Mouse (Mus musculus): ENCODE measurements around the gene Gm20604. TPM values are rescaled to one million over a fixed set of nuclear protein-coding genes. Genes with fewer than 3 reads are reported as not detected.

The Gm20604 gene
- 5.6 TPM for total RNA-seq (2023)

DNA sequence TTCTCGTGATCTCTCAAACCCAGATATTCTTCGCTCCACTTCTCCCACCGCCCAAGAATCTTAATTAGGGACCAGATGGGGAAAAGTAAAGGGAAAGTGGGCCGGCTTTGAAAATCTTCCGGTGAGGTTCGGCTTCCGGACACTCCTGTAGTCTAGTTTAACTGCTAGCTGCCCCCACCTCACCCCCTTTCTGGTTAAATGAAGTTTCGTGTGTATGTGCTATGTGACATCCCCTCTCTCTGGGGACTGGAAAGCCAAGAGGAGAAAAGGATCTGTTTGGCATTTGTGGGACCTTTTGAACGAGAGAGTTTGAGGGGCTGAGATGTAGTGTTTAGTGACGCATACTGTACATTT, at the start of gene Gm20604:
Gene Gm20604, minus strand, starts transcription at position 270 of the 354 bp plus-strand sequence.

DNA sequence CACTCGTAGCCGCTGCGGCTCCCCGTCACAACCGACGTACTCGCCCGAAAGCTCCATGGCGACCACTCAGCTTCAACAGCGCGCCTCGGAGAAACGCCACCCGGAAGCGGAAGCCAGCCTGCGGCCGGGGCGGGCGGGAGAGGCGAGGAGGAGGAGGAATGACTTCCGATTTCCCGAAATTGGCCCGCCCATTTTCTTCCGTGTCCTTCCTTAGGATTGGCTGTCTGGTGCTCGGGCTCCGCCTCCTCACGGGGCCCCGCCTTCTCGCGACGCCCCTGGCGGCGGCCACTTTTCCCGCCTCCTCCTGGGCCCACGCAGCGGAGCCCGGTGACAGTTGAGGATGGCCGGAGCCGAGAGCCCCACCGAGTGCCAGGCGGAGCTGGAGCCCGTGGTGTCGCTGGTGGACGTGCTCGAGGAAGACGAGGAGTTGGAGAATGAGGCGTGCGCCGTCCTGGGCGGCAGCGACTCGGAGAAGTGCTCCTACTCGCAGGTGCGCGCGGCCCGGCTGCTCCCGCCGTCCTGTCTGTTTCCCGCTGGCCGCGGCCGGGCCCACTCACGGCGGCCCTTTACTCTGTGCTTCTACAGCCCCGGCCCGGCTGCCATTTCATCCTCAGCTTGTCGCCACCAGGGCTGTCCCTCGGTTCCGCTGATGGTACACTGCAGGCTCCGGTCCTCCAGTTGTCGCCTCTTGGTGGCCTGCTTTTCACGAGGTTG, 626 bp downstream of the Gm20604 start, which contains the start of the genes Gm28051, Gon7 and Ubr7:
Gene Gm28051, minus strand, starts transcription at position 77 of the 714 bp plus-strand sequence.
Gene Gon7, minus strand, starts transcription at position 115 of the 714 bp plus-strand sequence.
Gene Ubr7, plus strand, starts transcription at position 279 of the 714 bp plus-strand sequence.

DNA sequence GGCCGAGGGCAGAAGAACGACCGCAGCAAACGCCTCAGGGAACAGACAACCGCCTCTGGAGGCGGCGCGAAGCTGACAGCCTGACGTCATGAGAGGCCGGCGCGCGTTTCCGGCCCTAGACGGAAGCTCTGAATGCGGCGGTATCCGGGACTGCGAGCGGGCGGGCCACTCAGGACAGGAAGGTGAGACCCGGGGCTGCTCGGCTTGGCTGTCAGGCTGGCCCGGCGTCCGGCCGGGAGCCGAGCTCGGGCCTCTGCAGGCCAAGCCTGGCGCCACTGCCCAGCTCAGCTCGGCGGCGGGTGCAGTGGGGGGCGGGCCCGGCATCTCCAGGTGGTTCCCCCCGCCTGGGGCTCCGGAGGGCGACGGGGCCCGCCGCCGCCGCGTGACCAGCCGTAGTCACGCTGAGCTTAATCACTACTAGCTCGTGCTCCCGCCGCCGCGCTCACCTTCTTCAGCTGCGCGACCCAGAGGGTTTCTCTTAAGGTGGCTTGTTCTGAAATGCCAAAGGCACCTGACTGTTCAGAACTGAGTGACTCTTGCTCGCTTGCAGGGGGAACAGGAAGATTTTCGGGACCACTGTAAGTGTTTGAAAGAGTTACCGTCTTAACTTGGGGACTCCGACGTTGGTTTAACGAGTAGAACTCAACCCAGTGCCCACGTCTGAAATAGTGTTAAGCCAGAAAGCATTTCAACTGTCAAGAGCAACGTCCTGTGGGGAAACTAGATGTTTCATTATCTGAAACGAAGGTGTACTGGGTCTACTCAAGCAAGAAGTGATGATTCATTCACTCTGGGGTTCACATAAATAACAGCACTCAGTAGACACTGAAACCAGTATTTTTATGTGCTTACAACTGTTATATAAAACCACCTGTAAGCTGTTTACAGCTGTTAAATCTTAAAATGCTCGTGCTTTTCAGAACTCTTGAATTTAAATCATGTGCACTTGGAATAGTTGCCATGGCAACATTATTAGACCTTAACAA, 14.6 kb downstream of the Gm20604 start, which contains the start of the genes Moap1 and Tmem251:
Gene Moap1, minus strand, starts transcription at position 73 of the 986 bp plus-strand sequence.
Gene Tmem251, plus strand, starts transcription at position 174 of the 986 bp plus-strand sequence.

DNA sequence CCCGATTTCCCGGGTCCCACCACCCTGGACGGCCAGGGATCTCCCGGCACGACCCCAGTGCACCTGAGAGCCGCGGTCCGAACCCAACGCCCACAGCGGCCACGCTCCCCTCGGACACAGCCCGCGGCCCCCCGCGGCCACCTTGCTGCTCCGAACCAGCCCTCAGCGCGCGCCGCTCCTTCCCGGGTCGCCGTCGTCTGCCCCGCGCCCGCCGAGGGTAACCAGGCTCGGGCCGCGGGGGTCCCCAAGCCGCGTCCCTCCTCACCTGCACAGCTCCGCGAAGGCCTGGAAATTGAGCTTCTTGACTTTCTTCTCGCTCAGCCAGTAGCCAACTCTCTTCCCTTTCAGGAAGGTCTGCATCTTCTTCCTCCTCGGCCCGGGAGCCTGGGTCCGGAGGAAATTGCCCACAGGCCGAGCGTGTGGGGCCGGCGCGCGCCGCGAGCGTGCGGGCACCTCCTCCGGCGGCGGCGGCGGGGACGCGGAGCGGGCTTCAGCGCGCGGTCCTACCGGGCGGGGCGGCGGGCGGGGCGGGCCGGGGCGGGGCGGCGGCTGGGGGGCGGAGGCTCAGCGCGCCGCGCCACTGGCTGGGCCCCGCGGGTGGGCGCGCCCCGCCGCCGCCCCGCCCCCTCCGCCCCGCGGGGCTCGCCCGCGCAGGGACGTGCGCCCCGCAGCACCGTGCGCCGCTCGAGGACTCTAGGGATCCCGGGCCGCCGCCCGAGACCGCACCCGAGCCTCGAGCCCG, 53.8 kb downstream of the Gm20604 start, which contains the start of gene Itpk1:
Gene Itpk1, minus strand, starts transcription at position 474 of the 742 bp plus-strand sequence.

Other genes with a start within 250 kb of the Gm20604 start
- gene Chga, start 203.7 kb downstream of the Gm20604 start, total RNA-seq (2023) = not detected
- 62.1 TPM for gene Itpk1, start 53.7 kb downstream of the Gm20604 start, total RNA-seq (2023)
- gene Moap1, start 15.0 kb downstream of the Gm20604 start, total RNA-seq (2023) = 7.2 TPM
- gene Tmem251, start 14.9 kb downstream of the Gm20604 start, total RNA-seq (2023) = 15.2 TPM
- not detected for gene Gm28051, start 907 bp downstream of the Gm20604 start, total RNA-seq (2023)
- 19.7 TPM for gene Gon7, start 869 bp downstream of the Gm20604 start, total RNA-seq (2023)
- gene Ubr7, start 705 bp downstream of the Gm20604 start, total RNA-seq (2023) = 21.3 TPM
- gene Btbd7, start 119.8 kb upstream of the Gm20604 start, total RNA-seq (2023) = 52.7 TPM
- not detected for gene Cox8c, start 140.6 kb upstream of the Gm20604 start, total RNA-seq (2023)
- gene Unc79, start 190.2 kb upstream of the Gm20604 start, total RNA-seq (2023) = not detected

Measured in CD8-positive naive resting alpha-beta T cell, adult 57 days (primary cell).